Mouse (Mus musculus): Measurements from ENCODE around the gene Plcb4. TPM values are rescaled to one million over a fixed set of nuclear protein-coding genes. Genes with fewer than 3 reads are reported as not detected.

Gene Plcb4
- polyA plus RNA-seq, 1 experiment = 6.1 TPM

- Histone ChIP-seq H3K27me3 (replicated peaks; ENCODE audit: control insufficient read depth, insufficient read depth, low read length) (no peaks in the 10 kb centered on the region), H3K4me3 (ENCODE audit: insufficient read depth, low read depth, low read length) (no peak overlapping the region), H3K36me3 (ENCODE audit: control insufficient read depth, insufficient read depth, low read length) (no peaks in the 10 kb centered on the region), H3K27ac (ENCODE audit: insufficient read depth, low read depth, low read length) (no peak overlapping the region), H3K4me1 (ENCODE audit: control insufficient read depth, insufficient read depth, low read length) (no peaks in the 10 kb centered on the region)
- no peak for DNase-seq
- TF ChIP-seq CTCF (conservative IDR thresholded peaks at IDR 0.05; ENCODE audit: insufficient read depth, insufficient read length, low read depth, low read length) (no peak), POLR2A (IDR thresholded peaks at IDR 0.05; ENCODE audit: low read depth, low read length) (no peak)
Observed at GRCm38 (mm10) chr2:135838135-135838534, 179.3 kb downstream of the Plcb4 start.

GRCm38 (mm10) chr2:135838651-135839286, 180.0 kb downstream of the Plcb4 start:
- Histone ChIP-seq H3K4me1 (ENCODE audit: control insufficient read depth, insufficient read depth, low read length) (no peaks in the 10 kb centered on the region), H3K27ac (ENCODE audit: insufficient read depth, low read depth, low read length) (no peak overlapping the region), H3K27me3 (replicated peaks; ENCODE audit: control insufficient read depth, insufficient read depth, low read length) (no peaks in the 10 kb centered on the region), H3K36me3 (ENCODE audit: control insufficient read depth, insufficient read depth, low read length) (no peaks in the 10 kb centered on the region), H3K4me3 (ENCODE audit: insufficient read depth, low read depth, low read length) (no peak overlapping the region)
- DNase-seq = no peak
- 75% methylated on average over 8 of the region's 8 CpGs for WGBS
- TF ChIP-seq POLR2A (IDR thresholded peaks at IDR 0.05; ENCODE audit: low read depth, low read length) = no peak
- TF ChIP-seq CTCF (conservative IDR thresholded peaks at IDR 0.05; ENCODE audit: insufficient read depth, insufficient read length, low read depth, low read length) = no peak

GRCm38 (mm10) chr2:135843721-135844120, 184.9 kb downstream of the Plcb4 start:
- Histone ChIP-seq H3K27ac (ENCODE audit: insufficient read depth, low read depth, low read length) (no peak overlapping the region), H3K4me1 (ENCODE audit: control insufficient read depth, insufficient read depth, low read length) (no peaks in the 10 kb centered on the region; the same call in 1 of the 2 replicates), H3K27me3 (replicated peaks; ENCODE audit: control insufficient read depth, insufficient read depth, low read length) (no peaks in the 10 kb centered on the region), H3K4me3 (ENCODE audit: insufficient read depth, low read depth, low read length) (no peak overlapping the region), H3K36me3 (ENCODE audit: control insufficient read depth, insufficient read depth, low read length) (no peaks in the 10 kb centered on the region)
- WGBS = 71% methylated on average over 8 of the region's 8 CpGs
- TF ChIP-seq POLR2A (IDR thresholded peaks at IDR 0.05; ENCODE audit: low read depth, low read length) (no peak), CTCF (conservative IDR thresholded peaks at IDR 0.05; ENCODE audit: insufficient read depth, insufficient read length, low read depth, low read length) (no peak)
- no peak for DNase-seq

GRCm38 (mm10) chr2:135846903-135847302, 188.1 kb downstream of the Plcb4 start:
- DNase-seq = no peak
- H3K27me3 ChIP-seq (replicated peaks; ENCODE audit: control insufficient read depth, insufficient read depth, low read length) = no peaks in the 10 kb centered on the region
- no peak for TF ChIP-seq CTCF (conservative IDR thresholded peaks at IDR 0.05; ENCODE audit: insufficient read depth, insufficient read length, low read depth, low read length)
- TF ChIP-seq POLR2A (IDR thresholded peaks at IDR 0.05; ENCODE audit: low read depth, low read length) = no peak
- no peak overlapping the region for H3K4me3 ChIP-seq (ENCODE audit: insufficient read depth, low read depth, low read length)
- no peaks in the 10 kb centered on the region; the same call in 1 of the 2 replicates for H3K4me1 ChIP-seq (ENCODE audit: control insufficient read depth, insufficient read depth, low read length)
- no peak overlapping the region for H3K27ac ChIP-seq (ENCODE audit: insufficient read depth, low read depth, low read length)
- H3K36me3 ChIP-seq (ENCODE audit: control insufficient read depth, insufficient read depth, low read length) = no peaks in the 10 kb centered on the region
- WGBS = 92% methylated on average over 3 of the region's 3 CpGs

GRCm38 (mm10) chr2:135847738-135848137, 188.9 kb downstream of the Plcb4 start:
- Histone ChIP-seq H3K4me3 (ENCODE audit: insufficient read depth, low read depth, low read length) (no peak overlapping the region), H3K27me3 (replicated peaks; ENCODE audit: control insufficient read depth, insufficient read depth, low read length) (no peaks in the 10 kb centered on the region), H3K27ac (ENCODE audit: insufficient read depth, low read depth, low read length) (no peak overlapping the region), H3K4me1 (ENCODE audit: control insufficient read depth, insufficient read depth, low read length) (no peaks in the 10 kb centered on the region; the same call in 1 of the 2 replicates), H3K36me3 (ENCODE audit: control insufficient read depth, insufficient read depth, low read length) (no peaks in the 10 kb centered on the region)
- TF ChIP-seq CTCF (conservative IDR thresholded peaks at IDR 0.05; ENCODE audit: insufficient read depth, insufficient read length, low read depth, low read length) = no peak
- no peak for TF ChIP-seq POLR2A (IDR thresholded peaks at IDR 0.05; ENCODE audit: low read depth, low read length)
- no peak for DNase-seq
- WGBS = 86% methylated on average over 6 of the region's 6 CpGs

- Histone ChIP-seq H3K4me3 (ENCODE audit: insufficient read depth, low read depth, low read length) (no peak overlapping the region), H3K27me3 (replicated peaks; ENCODE audit: control insufficient read depth, insufficient read depth, low read length) (no peaks in the 10 kb centered on the region), H3K36me3 (ENCODE audit: control insufficient read depth, insufficient read depth, low read length) (no peaks in the 10 kb centered on the region), H3K27ac (ENCODE audit: insufficient read depth, low read depth, low read length) (no peak overlapping the region), H3K4me1 (ENCODE audit: control insufficient read depth, insufficient read depth, low read length) (no peaks in the 10 kb centered on the region; the same call in 1 of the 2 replicates)
- WGBS = 72% methylated on average over 4 of the region's 4 CpGs
- no peak for DNase-seq
- TF ChIP-seq CTCF (conservative IDR thresholded peaks at IDR 0.05; ENCODE audit: insufficient read depth, insufficient read length, low read depth, low read length) = no peak
- no peak for TF ChIP-seq POLR2A (IDR thresholded peaks at IDR 0.05; ENCODE audit: low read depth, low read length)
Observed at GRCm38 (mm10) chr2:135848169-135848568, 189.4 kb downstream of the Plcb4 start.

GRCm38 (mm10) chr2:135851964-135852363, 193.2 kb downstream of the Plcb4 start:
- WGBS = 83% methylated on average over 5 of the region's 5 CpGs

More at GRCm38 (mm10) chr2:135851964-135852363, 193.2 kb downstream of the Plcb4 start:
- TF ChIP-seq CTCF (conservative IDR thresholded peaks at IDR 0.05; ENCODE audit: insufficient read depth, insufficient read length, low read depth, low read length) (no peak), POLR2A (IDR thresholded peaks at IDR 0.05; ENCODE audit: low read depth, low read length) (no peak)
- Histone ChIP-seq H3K36me3 (ENCODE audit: control insufficient read depth, insufficient read depth, low read length) (no peaks in the 10 kb centered on the region), H3K27me3 (replicated peaks; ENCODE audit: control insufficient read depth, insufficient read depth, low read length) (no peaks in the 10 kb centered on the region), H3K4me1 (ENCODE audit: control insufficient read depth, insufficient read depth, low read length) (0 out of 2 replicates have a peak, but pooled peaks cover 4% of the 10 kb centered on the region), H3K4me3 (ENCODE audit: insufficient read depth, low read depth, low read length) (no peak overlapping the region), H3K27ac (ENCODE audit: insufficient read depth, low read depth, low read length) (no peak overlapping the region)
- no peak for DNase-seq
